Mouse (Mus musculus) E14TG2a.4 (cell line): ENCODE results near the gene Tfr2.
A peak's percentile ranks its signal among the peaks of the same experiment; 100 is the strongest.
"Not testable (repeated sequence)": the region's sequence is repeated elsewhere in the genome, so short reads cannot be mapped to it uniquely, and the experiment has no call there.

Source experiments
- H3K27me3 ChIP-seq: 2 replicates; pipeline ENCODE4 v1.6.1; 2014; ENCODE audit warnings: low read length, control low read depth; ENCODE audit not compliant: insufficient read depth
- H3K36me3 ChIP-seq: 2 replicates; pipeline ENCODE4 v1.6.1; 2014; ENCODE audit warnings: low read length, control low read depth; ENCODE audit not compliant: insufficient read depth
- H3K4me1 ChIP-seq: replicated peaks from 2 replicates; pipeline ENCODE4 v1.6.1; 2014; ENCODE audit warnings: low read depth, low read length, control low read depth
- H3K4me3 ChIP-seq: replicated peaks from 2 replicates; pipeline ENCODE4 v1.5.1; 2014; ENCODE audit warnings: mild to moderate bottlenecking, low read length
- H3K9me3 ChIP-seq: 2 replicates; pipeline ENCODE4 v1.6.1; 2014; ENCODE audit warnings: low read length, control low read depth
- CTCF ChIP-seq: conservative IDR thresholded peaks from 2 replicates; pipeline ENCODE4 v1.5.1; 2014; ENCODE audit warnings: low read length
- NANOG ChIP-seq: IDR thresholded peaks from 2 replicates; pipeline ENCODE4 v1.6.1; 2014; ENCODE audit warnings: borderline replicate concordance, low read length, mixed read lengths
- POU5F1 ChIP-seq: IDR thresholded peaks from 2 replicates; pipeline ENCODE4 v1.6.1; 2014; ENCODE audit warnings: low read length, borderline replicate concordance

Tfr2 gene

DNA sequence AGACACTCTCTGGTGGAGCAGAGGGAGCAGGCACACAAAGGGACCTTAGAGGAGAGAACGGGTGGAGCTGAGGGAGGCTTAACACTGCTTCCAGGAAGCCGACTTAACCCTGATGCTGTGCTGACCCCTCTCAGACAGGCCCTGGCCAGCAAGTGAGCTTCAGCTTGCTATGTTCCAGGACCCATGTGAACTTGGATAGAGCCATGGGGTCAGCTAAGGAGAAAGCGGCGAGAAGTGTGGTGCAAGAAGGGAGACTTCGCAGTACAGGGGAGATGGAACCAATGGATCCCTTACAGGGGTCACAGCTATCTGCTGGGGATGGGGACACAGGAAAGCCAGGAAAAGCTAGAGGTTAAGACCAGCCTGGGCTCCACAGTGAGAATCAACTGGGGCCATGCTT is 43.4 kb downstream of the Tfr2 start:
- H3K27me3 ChIP-seq: no peaks in the 10 kb centered on the region
- peaks cover 76% of the 10 kb centered on the region for H3K4me1 ChIP-seq
- H3K36me3 ChIP-seq: no peaks in the 10 kb centered on the region; the same call in 1 of the 2 replicates
- no peak for TF ChIP-seq POU5F1
- TF ChIP-seq NANOG: no peak
- no peak for TF ChIP-seq CTCF
- H3K4me3 ChIP-seq: peak overlapping the region; percentile 80
- H3K9me3 ChIP-seq: no peaks in the 10 kb centered on the region

DNA sequence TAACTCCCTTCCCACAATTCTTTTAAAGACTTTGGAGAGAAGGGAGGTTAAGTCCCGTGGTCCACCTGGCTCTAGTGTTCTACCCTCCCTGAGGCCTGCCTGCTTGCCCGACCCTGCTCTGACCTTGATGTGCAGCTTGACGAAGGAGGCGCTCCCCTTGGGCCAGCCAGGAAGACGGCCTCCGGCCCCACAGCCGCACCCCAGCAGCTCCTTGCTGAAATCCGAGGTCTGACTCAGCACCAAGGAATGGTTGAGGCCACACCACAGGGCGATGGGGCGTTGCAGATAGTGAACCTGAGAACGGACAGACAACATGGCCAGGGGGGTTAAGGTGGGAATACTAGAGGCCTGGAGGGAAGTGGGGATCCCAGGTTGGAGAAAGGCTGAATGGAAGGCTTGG is 43.9 kb downstream of the Tfr2 start, which contains the start of gene Pcolce:
Pcolce (minus strand) TSS at position 235 of the 400 bp plus-strand sequence.
- peaks cover 72% of the 10 kb centered on the region for H3K4me1 ChIP-seq
- 0 out of 2 replicates have a peak, but pooled peaks cover 1% of the 10 kb centered on the region for H3K27me3 ChIP-seq
- no peaks in the 10 kb centered on the region for H3K9me3 ChIP-seq
- no peaks in the 10 kb centered on the region; the same call in 1 of the 2 replicates for H3K36me3 ChIP-seq
- peak within 1 kb of the TSS; percentile 80 for H3K4me3 ChIP-seq
- TF ChIP-seq POU5F1: no peak
- no peak for TF ChIP-seq CTCF
- no peak for TF ChIP-seq NANOG

DNA sequence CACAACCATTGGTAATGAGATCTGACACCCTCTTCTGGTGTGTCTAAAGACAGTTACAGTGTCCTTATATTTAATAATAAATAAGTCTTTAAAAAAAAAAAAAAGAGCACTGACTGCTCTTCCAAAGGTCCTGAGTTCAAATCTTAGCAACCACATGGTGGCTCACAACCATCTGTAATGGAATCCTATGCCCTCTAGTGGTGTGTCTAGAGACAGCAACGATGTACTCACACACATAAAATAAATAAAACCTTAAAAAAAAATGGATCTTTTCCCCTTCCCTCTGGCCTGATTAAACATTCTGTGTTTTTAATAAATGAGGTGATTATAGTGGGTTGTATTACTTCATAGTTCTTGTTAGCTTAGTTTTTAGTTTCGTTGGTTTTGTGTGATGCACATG is 45.3 kb downstream of the Tfr2 start:
- not testable (repeated sequence) for H3K36me3 ChIP-seq, H3K27me3 ChIP-seq, H3K9me3 ChIP-seq, H3K4me3 ChIP-seq
- TF ChIP-seq CTCF: peak; percentile 26; the same call in 1 of the 2 replicates
- peaks cover 59% of the 10 kb centered on the region for H3K4me1 ChIP-seq

DNA sequence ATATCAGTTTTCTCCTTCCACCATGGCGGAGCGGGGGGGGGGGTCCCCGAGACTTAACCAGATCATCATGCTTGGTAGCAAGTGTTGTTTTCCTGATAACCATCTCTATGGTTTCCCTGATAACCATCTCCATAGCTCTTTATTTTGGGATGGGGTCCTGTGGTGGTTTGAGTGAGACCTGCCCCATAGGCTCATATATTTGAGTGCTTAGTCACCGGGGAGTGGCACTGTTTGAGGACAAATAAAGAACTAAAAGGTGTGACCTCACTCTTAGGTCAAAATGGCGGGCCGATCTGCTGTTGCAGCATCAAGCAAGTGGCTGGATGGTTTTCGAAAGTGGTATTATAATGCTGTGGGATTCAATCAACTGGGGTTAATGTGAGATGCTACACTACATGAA is 45.7 kb downstream of the Tfr2 start:
- peaks cover 59% of the 10 kb centered on the region for H3K4me1 ChIP-seq
- 0 out of 2 replicates have a peak, but pooled peaks cover 4% of the 10 kb centered on the region for H3K27me3 ChIP-seq
- H3K9me3 ChIP-seq: no peaks in the 10 kb centered on the region
- TF ChIP-seq CTCF (no peak), POU5F1 (no peak), NANOG (no peak)
- H3K4me3 ChIP-seq: no peak overlapping the region
- no peaks in the 10 kb centered on the region for H3K36me3 ChIP-seq

DNA sequence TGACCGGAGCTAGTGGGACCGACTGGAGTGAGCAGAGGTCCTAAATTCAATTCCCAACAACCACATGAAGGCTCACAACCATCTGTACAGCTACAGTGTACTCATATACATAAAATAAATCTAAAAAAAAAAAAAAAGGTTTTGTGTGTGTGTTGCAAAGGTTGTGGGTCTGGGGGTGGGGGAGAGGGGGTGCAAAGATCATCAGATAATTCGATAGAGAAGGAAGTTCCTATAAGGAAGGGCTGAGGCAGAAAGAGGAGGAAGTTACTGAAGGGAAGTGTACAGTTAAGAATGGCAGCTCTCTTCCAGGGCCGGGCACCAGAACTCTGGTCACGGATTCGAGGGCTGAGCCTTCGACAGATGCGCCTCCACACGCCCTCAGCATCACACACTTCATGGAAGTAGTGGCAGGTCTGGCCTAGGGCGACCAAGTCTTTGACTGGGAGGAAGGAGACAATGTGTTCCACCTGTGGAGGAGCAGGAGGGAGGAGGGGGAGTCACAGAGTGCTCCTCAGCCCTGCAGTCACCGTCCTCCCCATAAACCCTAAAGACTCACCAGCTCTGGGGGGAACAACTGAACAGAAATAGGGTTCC is 54.4 kb downstream of the Tfr2 start:
- no peaks in the 10 kb centered on the region for H3K9me3 ChIP-seq
- no peaks in the 10 kb centered on the region for H3K36me3 ChIP-seq
- no peaks in the 10 kb centered on the region for H3K27me3 ChIP-seq
- H3K4me3 ChIP-seq: no peak overlapping the region
- peaks cover 62% of the 10 kb centered on the region for H3K4me1 ChIP-seq
- TF ChIP-seq NANOG (no peak), CTCF (no peak), POU5F1 (no peak)

DNA sequence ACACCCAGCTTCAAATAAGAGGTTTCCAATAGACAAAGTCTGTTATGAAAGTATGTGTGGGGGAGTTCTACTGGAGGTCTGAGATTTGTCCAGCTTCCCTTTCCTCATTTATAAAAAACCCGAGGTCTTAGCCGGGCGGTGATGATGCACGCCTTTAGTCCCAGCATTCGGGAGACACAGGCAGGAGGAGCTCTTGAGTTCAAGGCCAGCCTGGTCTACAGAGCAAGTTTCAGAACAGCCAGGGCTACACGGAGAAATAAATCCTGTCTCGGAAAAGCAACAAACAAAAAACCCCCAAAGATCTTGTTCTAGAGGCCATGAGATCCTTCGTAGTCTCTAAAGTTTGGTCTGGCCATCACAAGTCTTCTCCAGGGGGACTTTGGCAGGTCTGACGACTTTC is 58.4 kb downstream of the Tfr2 start:
- H3K4me1 ChIP-seq: peaks cover 74% of the 10 kb centered on the region
- TF ChIP-seq POU5F1: no peak
- TF ChIP-seq NANOG: no peak
- no peak for TF ChIP-seq CTCF
- H3K4me3 ChIP-seq: peak overlapping the region; percentile 84
- no peaks in the 10 kb centered on the region for H3K27me3 ChIP-seq
- no peaks in the 10 kb centered on the region for H3K9me3 ChIP-seq
- H3K36me3 ChIP-seq: peaks cover 15% of the 10 kb centered on the region

DNA sequence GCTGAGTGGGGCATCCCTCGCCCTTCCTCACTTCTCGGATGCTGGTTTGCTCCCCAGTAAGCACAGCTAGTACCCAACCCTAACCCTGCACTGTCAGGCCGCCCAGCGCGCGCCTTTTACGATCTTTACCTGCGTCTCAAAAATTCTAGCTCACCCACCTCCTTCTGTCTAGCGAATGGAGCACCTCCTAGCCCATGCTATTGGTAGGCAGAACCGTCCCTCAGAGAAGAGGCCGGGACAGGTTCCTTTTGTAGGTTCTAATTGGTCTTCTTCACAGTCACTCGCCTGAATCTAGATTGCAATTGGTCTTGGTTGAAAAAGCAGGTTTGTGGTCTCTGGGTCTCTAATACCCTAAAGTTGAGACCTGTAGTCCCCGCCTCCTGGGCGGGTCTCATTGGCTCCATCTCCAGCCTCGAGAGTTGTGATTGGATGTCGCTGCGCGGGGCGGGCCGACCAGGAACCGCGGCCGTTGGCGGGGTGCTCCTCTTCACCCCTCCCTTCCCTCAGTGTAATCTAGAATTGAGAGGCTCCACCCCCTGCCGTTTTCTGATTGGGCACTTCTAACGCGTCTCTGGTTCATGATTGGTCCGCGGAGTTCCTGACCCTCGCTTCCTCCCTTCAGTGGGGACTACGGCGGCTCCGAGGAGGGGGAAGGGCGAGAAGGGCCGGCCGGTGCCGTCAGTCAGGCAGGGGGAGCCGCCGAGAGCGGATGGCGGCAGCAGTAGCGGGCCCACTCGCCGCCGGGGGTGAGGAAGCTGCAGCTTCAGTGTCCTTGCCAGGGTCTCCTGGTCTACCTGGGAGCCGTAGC is 59.1 kb downstream of the Tfr2 start, which contains the start of the genes Fbxo24, Lrch4 and Gm20605:
Fbxo24 (minus strand) TSS at position 505 of the 808 bp plus-strand sequence.
Lrch4 (plus strand) TSS at position 624 of the 808 bp plus-strand sequence.
Gm20605 (plus strand) TSS at position 678 of the 808 bp plus-strand sequence.
- no peaks in the 10 kb centered on the region for H3K27me3 ChIP-seq
- H3K4me3 ChIP-seq: peak within 1 kb of the TSS; percentile 99
- H3K9me3 ChIP-seq: no peaks in the 10 kb centered on the region
- peaks cover 81% of the 10 kb centered on the region for H3K4me1 ChIP-seq
- H3K36me3 ChIP-seq: peaks cover 22% of the 10 kb centered on the region
- TF ChIP-seq CTCF (no peak), POU5F1 (no peak), NANOG (no peak)

DNA sequence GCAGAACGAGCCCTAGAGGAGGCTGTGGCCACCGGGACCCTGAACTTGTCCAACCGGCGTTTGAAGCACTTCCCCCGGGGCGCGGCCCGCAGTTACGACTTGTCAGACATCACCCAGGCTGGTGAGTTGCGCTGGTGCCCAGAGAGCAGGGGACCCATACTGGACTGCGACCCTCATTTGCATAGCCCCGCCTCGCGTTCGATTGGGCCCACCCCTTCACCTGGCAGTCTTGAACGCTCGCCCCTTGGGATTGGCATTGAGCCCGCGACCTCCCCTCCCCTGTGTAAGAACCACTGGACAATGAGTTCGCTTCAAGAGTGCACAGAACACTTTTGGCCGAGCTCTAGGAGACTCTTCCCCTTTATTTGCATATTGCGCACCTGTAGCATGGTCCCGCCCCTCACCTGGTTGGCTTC is 59.7 kb downstream of the Tfr2 start:
- TF ChIP-seq CTCF (no peak), NANOG (no peak), POU5F1 (no peak)
- Histone ChIP-seq H3K4me1 (peaks cover 85% of the 10 kb centered on the region), H3K27me3 (no peaks in the 10 kb centered on the region), H3K9me3 (no peaks in the 10 kb centered on the region), H3K4me3 (peak overlapping the region; percentile 99), H3K36me3 (peaks cover 28% of the 10 kb centered on the region)
